Mouse (Mus musculus) c-Kit-positive CD71-positive TER-119-negative erythroid progenitor cells, embryonic 14.5 days (primary cell): ENCODE results near the gene Hnrnpf.

Experiments used
- DNase-seq: peaks from one replicate; pipeline ENCODE4 v3.0.0-alpha.2; 2013; ENCODE audit warnings: low read depth

Gene Hnrnpf

GRCm38 (mm10) chr6:117920659-117921640, 20.8 kb downstream of the Hnrnpf start:
- no peak for DNase-seq

DNA sequence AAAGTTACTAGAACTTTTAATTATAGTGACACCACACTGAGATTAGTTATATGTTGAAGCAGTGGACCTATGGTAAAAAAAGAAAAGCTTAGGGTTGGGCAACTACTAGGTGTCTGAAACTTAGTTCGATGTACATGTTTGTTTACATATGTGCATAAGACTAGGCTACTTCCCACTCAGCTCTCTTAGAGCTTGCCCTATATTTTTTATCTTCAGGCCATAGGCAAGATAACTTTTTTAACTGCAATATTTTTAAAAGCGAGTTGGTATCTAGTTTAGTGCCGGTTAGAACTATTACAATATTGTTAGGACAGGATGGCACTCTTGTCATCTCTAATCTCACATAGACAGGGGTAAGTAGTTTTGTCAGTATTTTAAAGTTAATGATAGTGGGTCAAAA, 21.9 kb downstream of the Hnrnpf start:
- no peak for DNase-seq

- DNase-seq: no peak
These were observed 26.9 kb downstream of the Hnrnpf start for GRCm38 (mm10) chr6:117926871-117927491.

DNA sequence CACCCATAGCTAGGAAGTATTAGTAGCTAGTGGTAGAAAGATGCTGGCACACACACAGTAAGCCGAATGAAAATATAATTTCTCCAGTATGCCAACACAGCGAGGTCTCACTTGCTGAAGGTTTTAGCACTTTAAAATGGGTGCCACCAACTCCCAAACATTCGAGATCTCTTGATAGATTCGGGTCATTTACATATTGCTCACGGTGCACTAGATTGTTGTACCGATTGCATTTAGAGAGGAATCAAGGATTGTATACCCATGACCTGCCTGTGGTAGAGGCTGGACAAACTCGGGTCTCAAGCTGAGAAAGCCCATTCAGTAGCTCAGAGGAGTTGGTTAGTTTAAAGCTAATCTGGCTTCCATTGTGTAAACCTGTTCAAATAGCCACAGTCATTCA, 27.8 kb downstream of the Hnrnpf start:
- no peak for DNase-seq

DNA sequence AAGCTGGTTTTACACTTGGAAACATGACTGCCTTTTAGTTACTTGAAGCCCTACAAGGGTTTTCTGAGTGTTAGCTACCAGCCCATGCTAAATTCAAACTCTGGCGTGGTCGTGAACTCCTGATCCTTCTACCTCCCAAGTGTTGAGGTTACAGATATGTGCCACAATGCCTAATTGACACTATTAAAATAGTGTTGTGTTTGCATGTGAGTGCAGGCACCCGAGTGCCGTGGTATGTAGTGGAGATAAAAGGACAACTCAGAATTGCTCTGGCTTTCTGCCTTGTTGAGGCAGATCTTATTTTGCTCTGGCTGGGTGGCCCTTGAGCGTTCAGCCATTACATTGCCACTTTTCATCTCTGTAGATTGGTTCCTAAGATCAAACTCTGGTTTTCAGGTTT, 28.6 kb downstream of the Hnrnpf start:
- no peak for DNase-seq

GRCm38 (mm10) chr6:117929945-117930655, 30.0 kb downstream of the Hnrnpf start:
- no peak for DNase-seq

DNA sequence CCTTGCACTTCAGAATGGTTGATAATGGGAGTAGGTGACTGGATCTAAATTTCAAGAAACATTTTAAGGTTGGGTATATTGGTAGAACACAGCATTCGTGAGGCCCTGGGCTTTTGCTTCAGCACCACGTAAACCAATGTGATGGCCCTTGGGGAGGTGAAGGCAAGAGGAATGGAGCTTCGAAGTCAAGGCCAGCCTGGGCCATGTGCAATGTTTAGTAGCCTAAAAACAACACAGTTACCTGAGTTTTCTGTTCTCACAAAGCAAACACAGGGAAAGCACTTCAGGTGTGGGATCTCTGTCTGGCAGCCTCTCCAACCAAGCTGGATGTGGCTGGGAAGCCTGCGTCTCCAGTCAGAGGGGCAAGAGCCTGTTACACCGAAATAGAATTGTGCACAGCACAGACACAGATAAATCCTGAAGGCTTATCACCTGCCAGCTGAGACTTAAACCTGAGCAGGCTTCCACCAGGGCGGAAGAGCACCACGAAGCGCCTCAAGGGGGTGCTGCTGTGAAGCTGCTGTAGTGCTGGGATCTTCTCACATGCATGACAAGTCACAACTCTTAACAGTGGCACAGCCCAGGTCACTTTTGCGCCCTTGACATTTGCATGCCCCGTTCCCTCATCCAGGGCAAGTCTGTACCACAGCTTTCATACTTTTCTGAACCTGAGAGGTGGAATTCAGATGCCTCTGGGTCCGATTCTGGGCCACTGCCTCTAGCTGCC, 32.4 kb downstream of the Hnrnpf start:
- no peak for DNase-seq

DNA sequence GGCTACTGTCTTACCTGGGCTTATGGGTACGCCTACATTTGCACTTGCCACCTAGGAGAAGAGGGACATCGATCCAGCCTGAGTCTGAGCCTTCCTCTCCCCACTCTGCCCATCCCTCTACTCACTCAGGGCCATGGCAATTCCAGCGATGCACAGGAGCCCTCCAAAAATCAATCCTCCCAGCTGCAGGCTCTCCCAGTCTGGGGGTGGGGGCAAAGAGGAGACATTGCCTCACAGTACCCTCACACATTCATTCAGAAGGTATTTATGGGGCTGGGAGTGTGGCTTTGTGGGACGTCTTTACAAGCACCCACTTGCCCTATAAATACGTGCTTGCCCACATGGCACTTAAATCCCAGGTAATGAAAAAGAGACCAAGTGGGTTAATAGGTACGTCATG, 34.2 kb downstream of the Hnrnpf start:
- no peak for DNase-seq

GRCm38 (mm10) chr6:117935681-117936612, 35.8 kb downstream of the Hnrnpf start:
- DNase-seq: no peak

- DNase-seq: no peak
These were observed 37.3 kb downstream of the Hnrnpf start, which contains the start of gene Fxyd4 for GRCm38 (mm10) chr6:117937222-117937932. Gene Fxyd4 (minus strand): TSS chr6:117937692.

- no peak for DNase-seq
These were observed 38.8 kb downstream of the Hnrnpf start for GRCm38 (mm10) chr6:117938951-117939350.

GRCm38 (mm10) chr6:117942769-117943168, 42.6 kb downstream of the Hnrnpf start:
- no peak for DNase-seq

- no peak for DNase-seq
These were observed 43.8 kb downstream of the Hnrnpf start for GRCm38 (mm10) chr6:117943899-117944298.

DNA sequence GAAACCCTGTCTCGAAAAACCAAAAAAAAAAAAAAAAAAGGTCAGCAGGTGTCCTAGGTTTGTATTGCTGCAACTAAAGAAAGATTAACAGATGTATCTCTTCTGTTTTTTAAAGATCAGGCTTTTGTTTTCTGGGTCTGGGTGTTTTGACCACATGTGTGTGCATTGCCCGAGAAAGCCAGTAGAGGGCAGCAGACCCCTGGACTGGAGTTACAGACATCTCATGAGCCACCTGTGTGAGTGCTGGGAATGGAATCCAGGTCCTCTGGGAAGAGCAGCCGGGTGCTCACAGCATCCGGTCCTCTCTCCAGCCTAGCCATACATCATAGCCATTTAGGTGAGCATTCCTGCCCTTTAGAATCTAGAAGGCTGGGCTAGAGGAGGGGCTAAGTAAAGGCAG, 52.2 kb downstream of the Hnrnpf start:
- DNase-seq: no peak

DNA sequence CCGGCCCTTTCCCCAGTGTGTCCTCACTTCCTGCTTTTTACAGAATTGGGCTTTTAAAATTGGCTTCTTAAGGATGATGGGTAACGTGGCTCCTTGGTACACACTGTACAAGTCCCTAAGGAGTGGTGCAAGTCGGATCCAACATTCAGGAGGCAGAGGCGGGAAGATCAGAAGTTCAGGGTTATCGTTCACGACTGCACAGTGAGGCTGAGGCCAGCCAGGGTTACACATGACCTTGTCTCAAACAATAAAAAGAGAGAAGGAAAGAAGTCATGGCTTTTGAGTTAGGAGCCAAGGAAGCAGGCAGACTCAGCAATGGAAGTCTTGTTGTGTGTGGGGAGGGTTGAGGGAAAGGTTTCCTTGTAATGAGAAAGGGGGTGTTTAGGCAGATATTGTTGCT, 56.0 kb downstream of the Hnrnpf start:
- no peak for DNase-seq

DNA sequence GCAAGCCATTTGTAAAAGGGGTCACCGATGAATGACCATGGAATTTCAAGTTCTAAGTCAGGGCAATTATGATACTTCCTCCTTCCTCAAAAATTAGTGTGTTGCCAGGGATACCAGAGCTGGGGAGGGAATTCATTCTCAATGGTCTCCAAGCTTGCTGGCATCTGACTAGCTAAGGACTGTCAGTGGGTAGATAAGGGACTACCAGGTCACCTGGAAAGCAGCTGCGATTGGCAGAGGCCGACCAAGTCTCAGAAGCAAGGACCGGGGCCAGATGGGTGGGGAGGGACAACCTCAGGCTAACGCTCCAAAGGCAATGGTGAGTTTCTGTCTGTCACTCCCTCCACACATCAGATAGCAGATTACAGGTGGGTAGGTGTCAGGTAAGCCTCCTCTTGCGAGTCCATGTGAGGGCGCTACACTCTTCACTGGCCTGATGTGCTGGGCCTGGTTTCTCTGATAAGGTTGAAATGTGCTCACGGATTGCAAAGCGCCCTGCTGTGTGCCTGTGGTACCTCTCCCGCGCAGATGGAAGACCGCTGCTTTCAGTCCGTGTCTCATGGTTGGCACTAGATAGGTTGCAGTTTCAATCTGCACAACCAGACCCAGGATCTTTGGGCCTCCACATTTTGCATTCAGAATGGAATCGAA, 56.9 kb downstream of the Hnrnpf start:
- no peak for DNase-seq

DNA sequence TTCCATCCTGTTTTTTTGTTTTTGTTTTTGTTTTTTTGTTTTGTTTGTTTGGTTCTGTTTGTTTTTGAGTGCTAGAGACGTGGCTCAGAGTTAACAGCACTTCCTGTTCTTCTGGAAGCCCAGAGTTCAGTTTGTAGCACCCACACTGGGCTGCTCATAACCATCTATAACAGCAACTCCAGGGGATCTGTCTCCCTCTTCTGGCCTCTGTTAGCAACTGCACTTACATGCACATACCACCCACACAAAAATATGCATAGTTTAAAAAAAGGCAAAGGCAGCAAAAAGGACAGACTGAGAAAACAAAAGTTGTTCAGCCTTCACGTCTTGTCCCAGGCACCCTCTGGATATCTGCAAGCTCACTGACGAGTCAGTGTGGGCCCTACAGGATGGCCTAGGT, 63.1 kb downstream of the Hnrnpf start:
- DNase-seq: no peak

DNA sequence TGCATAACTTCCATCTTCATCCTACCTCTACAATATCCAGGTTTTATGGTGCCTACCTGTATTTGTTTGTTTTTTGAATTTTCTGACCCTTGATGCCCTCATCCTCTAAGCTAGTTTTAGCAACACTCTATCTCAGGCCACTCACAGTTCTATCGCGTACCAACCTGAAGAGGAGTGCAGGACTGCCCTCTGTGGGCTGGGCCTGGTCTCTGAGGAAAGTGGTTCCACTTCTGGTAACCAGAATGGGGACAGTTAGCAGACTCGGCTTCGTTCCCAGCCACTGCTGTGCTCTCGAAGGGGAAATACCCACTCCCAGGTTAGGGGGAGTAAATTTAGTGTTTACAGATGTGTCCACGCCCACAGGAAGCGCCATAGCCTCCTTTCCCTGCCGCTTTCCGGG, 66.6 kb downstream of the Hnrnpf start:
- DNase-seq: no peak
